Mouse (Mus musculus): ENCODE data around the gene Chp2.

Gene Chp2

GRCm38 (mm10) chr7:122219315-122219801 lies at the start of gene Chp2:
Chp2 (plus strand) TSS chr7:122219496.
- no peak; the same call in 1 of the 2 replicates for TF ChIP-seq GATA4 (IDR thresholded peaks at IDR 0.05; ENCODE audit: insufficient replicate concordance, low read length)

- TF ChIP-seq GATA4 (IDR thresholded peaks at IDR 0.05; ENCODE audit: insufficient replicate concordance, low read length): no peak
Observed at GRCm38 (mm10) chr7:122170705-122171104, 48.6 kb upstream of the Chp2 start.

- no peak for TF ChIP-seq GATA4 (IDR thresholded peaks at IDR 0.05; ENCODE audit: insufficient replicate concordance, low read length)
Observed at GRCm38 (mm10) chr7:122171613-122172012, 47.7 kb upstream of the Chp2 start.

GRCm38 (mm10) chr7:122180720-122181119 lies 38.6 kb upstream of the Chp2 start:
- no peak for TF ChIP-seq GATA4 (IDR thresholded peaks at IDR 0.05; ENCODE audit: insufficient replicate concordance, low read length)

- no peak for TF ChIP-seq GATA4 (IDR thresholded peaks at IDR 0.05; ENCODE audit: insufficient replicate concordance, low read length)
Observed at GRCm38 (mm10) chr7:122184569-122184968, 34.7 kb upstream of the Chp2 start.

- TF ChIP-seq GATA4 (IDR thresholded peaks at IDR 0.05; ENCODE audit: insufficient replicate concordance, low read length): no peak
Observed at GRCm38 (mm10) chr7:122186043-122186442, 33.3 kb upstream of the Chp2 start, which contains the start of gene Ern2. Ern2 (minus strand) TSS chr7:122186207.

- no peak for TF ChIP-seq GATA4 (IDR thresholded peaks at IDR 0.05; ENCODE audit: insufficient replicate concordance, low read length)
Observed at GRCm38 (mm10) chr7:122189484-122189883, 29.8 kb upstream of the Chp2 start.

GRCm38 (mm10) chr7:122191097-122191496 lies 28.2 kb upstream of the Chp2 start:
- no peak for TF ChIP-seq GATA4 (IDR thresholded peaks at IDR 0.05; ENCODE audit: insufficient replicate concordance, low read length)

GRCm38 (mm10) chr7:122193919-122194318 lies 25.4 kb upstream of the Chp2 start:
- no peak for TF ChIP-seq GATA4 (IDR thresholded peaks at IDR 0.05; ENCODE audit: insufficient replicate concordance, low read length)

- TF ChIP-seq GATA4 (IDR thresholded peaks at IDR 0.05; ENCODE audit: insufficient replicate concordance, low read length): no peak
Observed at GRCm38 (mm10) chr7:122196771-122197170, 22.5 kb upstream of the Chp2 start.

GRCm38 (mm10) chr7:122197306-122197705 lies 22.0 kb upstream of the Chp2 start:
- no peak for TF ChIP-seq GATA4 (IDR thresholded peaks at IDR 0.05; ENCODE audit: insufficient replicate concordance, low read length)

GRCm38 (mm10) chr7:122199296-122199695 lies 20.0 kb upstream of the Chp2 start:
- TF ChIP-seq GATA4 (IDR thresholded peaks at IDR 0.05; ENCODE audit: insufficient replicate concordance, low read length): peak; percentile 34; the same call in 1 of the 2 replicates

- no peak for TF ChIP-seq GATA4 (IDR thresholded peaks at IDR 0.05; ENCODE audit: insufficient replicate concordance, low read length)
Observed at GRCm38 (mm10) chr7:122203936-122204335, 15.4 kb upstream of the Chp2 start.

- no peak for TF ChIP-seq GATA4 (IDR thresholded peaks at IDR 0.05; ENCODE audit: insufficient replicate concordance, low read length)
Observed at GRCm38 (mm10) chr7:122206121-122206520, 13.2 kb upstream of the Chp2 start.

- no peak for TF ChIP-seq GATA4 (IDR thresholded peaks at IDR 0.05; ENCODE audit: insufficient replicate concordance, low read length)
Observed at GRCm38 (mm10) chr7:122208276-122209021, 10.8 kb upstream of the Chp2 start.

- no peak for TF ChIP-seq GATA4 (IDR thresholded peaks at IDR 0.05; ENCODE audit: insufficient replicate concordance, low read length)
Observed at GRCm38 (mm10) chr7:122226020-122226742, 6.9 kb downstream of the Chp2 start.

All from liver, adult (tissue).